Mouse (Mus musculus): Measurements from ENCODE around the gene Acss1.

Gene Acss1

GRCm38 (mm10) chr2:150667820-150668766 is at the start of gene Acss1:
Gene Acss1 (minus strand): TSS chr2:150668500.
- DNase-seq: peak; percentile 90

DNA sequence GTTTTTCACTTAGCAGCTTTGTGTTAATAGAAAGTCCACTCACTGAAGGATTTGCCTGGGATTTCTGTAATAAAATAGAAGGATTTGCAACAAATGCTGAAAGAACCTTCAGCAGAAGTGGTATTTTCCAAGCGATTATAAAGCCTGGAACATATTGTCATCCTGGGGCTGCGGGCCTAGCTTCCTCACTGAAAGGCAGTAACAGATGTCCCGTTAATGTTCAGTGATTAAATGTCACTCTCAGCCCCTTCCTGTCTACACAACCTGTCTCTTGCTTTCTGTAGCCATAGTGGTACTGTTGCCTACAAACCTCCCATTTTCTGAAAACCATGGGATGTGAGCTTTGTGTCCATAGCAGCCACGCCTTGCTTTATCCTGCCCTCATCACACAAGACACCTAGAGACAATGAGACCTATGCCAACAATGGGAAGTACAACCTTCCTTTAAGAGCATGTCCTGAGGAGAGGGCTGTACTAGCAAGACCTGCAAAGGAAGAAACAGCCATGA is 43.9 kb upstream of the Acss1 start:
- DNase-seq: no peak

DNA sequence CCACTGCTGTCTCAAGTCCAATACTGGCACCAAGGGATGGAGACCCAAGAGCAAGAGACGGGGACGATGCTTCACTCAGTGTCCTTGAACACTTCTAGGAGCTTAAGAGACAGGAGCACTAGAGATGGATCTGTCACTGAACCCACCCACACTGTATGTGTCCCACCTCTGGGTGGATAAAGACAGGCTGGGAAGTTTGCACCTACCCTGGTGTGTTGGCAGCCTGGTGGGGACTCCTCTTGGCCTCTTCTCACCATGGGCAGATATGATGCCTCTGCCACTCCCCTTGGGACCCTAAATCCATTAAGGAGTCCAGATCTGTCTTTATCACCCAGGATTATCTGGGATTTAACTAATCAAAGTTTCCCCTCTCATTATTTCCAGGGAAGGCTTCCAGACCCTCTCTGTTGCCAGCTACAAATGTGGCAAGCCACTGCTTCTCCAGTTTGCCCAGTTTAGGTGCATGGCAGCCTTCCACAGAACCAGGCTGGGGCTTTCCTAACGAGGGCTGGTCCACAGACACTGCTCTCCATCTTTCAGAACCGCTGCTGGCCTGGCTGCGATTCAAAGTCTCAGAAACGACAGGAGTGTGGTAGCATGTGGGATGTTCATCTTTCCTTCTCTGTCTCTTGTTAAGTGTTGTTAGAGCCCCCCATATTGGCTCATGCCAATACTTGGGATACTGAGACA is 23.3 kb upstream of the Acss1 start:
- DNase-seq: no peak

DNA sequence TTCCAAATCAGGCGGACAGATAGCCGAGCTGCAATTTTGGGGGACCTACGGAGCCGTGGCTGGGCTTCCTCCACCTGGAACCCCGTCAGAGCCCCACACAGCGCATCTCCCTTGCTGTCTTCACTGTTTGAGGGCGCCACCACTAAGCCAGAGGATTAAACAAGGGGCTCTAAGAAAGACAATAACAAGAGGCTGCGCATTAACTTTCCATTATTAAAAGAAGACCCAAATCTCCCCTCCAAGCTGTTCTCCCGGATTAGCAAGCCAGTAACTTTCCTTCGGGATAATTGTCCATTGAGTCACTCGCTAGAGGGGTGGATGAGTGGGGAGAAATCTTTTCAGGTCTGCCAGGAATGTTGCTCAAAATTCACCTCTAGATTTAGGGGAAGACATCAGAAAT is 21.9 kb upstream of the Acss1 start:
- DNase-seq: no peak

DNA sequence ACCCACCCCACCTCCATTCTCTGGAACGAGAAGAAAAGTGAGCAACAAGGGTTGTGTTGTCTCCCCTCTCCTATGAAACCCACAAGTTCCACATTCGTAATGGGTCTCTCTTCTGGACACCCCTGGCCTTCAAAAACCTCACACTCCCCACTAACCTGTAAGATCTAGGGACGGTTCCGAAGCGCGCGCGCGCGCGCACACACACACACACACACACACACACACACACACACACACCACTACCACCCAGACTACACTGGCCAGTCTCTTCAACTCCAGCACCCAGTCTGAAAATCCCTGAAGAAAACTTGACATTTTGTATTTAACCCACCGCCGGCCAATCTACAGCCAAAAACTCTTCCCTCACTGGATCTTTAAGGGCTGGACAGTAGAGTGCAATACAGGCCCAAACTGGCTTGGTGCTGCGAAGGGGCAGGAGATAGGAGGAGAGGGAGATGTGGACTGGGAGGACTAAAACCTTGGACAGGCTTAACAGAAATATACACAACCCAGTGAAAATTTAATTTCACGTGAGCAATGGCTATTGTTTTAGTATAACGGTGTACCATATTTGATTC is 21.0 kb upstream of the Acss1 start, which contains the start of gene Vsx1:
Gene Vsx1 (minus strand): TSS at position 138 of the 578 bp plus-strand sequence.
- DNase-seq: no peak

DNA sequence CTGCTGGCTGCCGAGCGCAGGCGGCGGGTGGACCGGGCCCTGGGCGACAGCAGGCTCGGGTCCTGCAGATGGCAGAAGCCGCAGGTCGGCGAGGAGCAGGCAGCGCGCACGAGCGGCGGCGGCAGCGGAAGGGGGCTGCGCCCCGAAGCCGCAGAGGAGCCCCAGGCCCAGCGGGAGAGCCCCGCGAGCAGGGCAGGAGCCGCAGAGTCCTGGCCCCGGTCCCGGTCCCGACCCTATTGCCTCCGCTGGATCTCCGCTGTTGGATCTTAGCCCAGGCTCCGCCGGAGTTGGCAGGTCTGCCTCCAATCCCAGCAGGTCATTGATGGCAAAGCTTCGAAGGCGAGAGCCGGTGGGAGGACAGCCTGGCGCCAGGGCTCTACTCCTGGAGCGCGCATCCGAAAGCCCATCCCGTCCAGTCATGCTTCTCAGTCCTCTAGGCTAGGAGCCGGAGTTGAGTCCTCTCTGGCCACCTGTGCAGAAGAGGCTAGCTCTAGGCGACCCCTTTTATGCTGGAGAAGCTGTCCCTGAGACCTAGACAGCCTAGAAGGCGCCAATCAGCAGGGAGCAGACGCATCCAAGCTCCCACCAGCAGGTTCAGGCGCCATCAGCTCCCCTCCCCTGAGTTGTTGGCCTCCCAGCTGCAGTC is 20.4 kb upstream of the Acss1 start:
- DNase-seq: peak; percentile 9

GRCm38 (mm10) chr2:150687871-150688540 is 19.7 kb upstream of the Acss1 start:
- no peak for DNase-seq

- no peak for DNase-seq
Measured at GRCm38 (mm10) chr2:150685389-150685788, 17.1 kb upstream of the Acss1 start.

GRCm38 (mm10) chr2:150684451-150684850 is 16.2 kb upstream of the Acss1 start:
- no peak for DNase-seq

- no peak for DNase-seq
Measured at GRCm38 (mm10) chr2:150681581-150681980, 13.3 kb upstream of the Acss1 start.

DNA sequence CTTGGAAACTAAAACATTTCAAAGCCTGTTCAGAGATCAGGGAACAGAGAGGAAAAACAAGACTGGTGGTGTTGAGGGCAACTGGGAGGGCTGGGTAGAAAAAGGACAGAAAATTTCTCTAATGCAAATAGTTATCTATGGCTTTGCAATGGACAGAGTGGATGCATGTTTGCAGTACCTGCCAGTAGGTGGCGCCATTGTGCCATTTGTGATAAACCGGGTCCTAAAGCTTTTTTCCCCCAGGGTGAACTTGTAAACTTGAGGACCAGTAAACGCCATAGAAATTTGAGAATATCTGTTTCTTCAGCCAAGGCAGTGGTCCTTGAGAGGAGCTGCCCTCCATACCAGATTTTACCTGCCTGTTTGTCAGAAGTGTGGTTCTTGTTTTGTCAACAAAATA is 10.1 kb upstream of the Acss1 start:
- DNase-seq: peak; percentile 77

DNA sequence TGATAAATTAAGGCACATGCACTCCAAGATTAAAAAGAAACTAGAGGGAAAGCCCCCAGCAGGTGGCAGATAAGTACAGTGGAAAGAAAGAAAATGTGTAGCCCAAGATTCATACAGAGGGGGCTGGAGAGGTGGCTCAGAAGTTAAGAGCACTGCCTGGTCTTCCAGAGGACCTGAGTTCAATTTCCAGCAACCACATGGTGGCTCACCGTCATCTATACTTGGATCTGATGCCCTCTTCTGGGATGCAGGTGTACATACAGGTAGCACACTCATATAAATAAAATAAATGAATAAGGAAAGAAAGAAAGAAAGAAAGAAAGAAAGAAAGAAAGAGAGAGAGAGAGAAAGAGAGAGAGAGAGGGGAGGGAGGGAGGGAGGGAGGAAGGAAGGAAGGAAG is 7.2 kb upstream of the Acss1 start:
- DNase-seq: no peak

DNA sequence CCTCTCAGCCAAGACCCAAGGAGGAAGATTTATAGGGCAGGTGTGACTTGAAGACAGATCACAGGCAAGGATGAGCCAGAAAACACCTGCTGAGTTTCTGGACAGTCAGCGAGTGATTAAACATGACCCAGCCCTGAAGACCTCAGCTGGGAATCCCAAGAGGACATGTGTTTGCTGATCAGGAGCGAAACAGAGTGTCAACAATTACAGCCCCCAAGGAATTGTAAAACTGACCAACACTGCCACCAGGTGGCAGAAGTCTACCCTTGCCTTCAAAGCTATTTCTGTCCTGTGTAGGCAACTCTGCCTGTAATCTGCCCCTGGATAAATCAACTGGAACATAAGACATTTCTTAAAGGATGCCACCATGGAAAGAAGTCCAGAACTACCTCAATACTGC is 6.6 kb upstream of the Acss1 start:
- peak; percentile 78 for DNase-seq

DNA sequence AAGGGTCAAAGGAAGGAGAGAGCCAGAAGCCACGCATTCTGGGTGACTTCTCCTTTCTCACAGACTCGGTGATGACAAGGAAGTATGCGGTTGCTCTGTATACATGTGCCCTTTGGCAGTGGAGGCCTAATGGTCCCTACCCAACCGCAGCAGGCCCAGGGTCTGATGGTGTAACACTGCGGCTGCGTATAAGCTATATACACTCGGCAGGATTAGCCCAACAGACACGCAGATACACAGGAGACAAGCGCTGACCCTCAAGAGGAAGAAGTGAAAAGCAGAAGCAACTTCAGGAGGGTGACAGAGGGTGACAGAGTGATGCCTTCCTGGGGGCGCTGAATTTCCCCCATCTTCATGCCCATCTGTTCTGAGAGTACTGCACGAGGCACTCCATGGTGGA is 5.6 kb upstream of the Acss1 start:
- DNase-seq: no peak

- no peak for DNase-seq
Measured at GRCm38 (mm10) chr2:150671609-150672290, 3.5 kb upstream of the Acss1 start.

- no peak for DNase-seq
Measured at GRCm38 (mm10) chr2:150670926-150671325, 2.6 kb upstream of the Acss1 start.

DNA sequence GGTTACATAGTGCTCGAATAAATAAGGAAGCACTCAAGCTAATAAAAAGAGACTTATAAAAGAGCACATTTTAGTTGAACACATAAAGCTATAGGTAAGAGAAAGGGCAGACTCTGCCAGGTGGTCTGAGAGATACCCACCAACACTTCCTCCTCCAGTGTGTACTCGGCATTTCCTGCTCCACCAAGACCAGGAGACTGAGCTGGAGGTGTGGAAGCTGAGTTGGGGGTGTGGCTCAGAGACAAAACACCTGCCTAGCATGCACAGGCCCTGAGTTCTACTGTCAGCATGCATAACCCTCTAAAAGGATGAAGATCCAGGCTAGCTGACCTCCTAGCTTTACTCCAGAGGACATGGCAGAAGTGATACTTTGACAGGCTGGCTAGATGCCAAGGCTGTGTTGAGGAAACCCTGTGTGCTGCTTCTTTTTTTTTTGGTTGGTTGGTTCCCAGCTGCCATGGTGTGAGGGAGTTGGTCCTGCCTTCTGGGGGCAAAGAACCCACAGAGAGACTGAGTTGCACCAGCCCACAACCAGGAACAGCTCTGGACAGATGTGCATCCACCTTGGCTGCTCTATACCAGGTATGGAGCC is 1.2 kb upstream of the Acss1 start:
- DNase-seq: peak; percentile 49

DNA sequence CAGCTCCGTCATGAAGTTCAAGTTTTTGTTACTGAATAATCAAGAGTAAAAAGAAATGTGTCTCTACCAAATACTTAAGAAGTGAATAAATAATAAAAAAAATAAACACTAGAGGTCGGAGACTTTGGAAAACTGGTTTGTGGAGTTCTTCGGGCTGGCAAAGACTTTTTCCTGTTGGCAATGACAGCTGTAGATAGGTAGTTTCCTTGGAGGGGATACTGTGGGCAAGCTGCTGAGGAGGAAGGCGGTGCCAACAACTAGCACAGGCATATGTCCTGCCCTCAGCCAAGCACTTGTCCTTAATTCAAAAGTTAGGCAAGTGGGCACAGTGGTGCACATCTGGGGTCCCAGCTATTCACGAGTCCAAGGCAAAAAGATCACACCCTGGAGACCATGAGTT is 656 bp upstream of the Acss1 start:
- DNase-seq: peak; percentile 32

GRCm38 (mm10) chr2:150667065-150667819 is 1.1 kb downstream of the Acss1 start:
- DNase-seq: peak; percentile 87

DNA sequence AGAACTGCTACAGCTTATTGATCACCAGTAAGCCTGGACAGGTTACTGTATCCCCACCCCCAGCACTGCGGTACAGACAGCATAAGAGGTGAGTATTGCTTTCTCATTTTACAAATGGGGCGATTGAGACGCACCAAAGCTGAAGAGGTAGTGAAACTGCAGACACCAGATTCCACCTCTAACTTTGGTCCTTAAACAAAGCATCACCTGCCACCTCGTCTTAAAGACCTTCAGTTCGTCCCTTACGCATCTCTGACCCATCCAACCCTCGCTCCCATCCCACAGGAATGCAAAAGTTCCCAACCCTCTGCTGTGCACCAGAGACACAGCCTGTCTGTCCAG is 1.6 kb downstream of the Acss1 start:
- DNase-seq: no peak
